Mouse (Mus musculus) liver, postnatal 0 days (tissue): ENCODE results near the gene Zfp213. TPM values are rescaled to one million over a fixed set of nuclear protein-coding genes. Genes with fewer than 3 reads are reported as not detected.
"Not testable (repeated sequence)": the region's sequence is repeated elsewhere in the genome, so short reads cannot be mapped to it uniquely, and the experiment has no call there.

ENCODE experiments used
- ATAC-seq: fragments of 200-750 bp; cut with Nextera tagmentation; 2 replicates; pipeline ENCODE4 v1.8.0; 2017; ENCODE audit warnings: mild to moderate bottlenecking, moderate library complexity
- DNase-seq: peaks from one replicate; pipeline ENCODE4 v3.0.0-alpha.2; 2016
- H3K27ac ChIP-seq: fragments of 300-500 bp; sonication (generic); 2 replicates; pipeline ENCODE4 v1.5.1; 2014; ENCODE audit warnings: antibody characterized with exemption, moderate library complexity, mild to moderate bottlenecking, low read depth
- H3K27me3 ChIP-seq: fragments of 300-500 bp; sonication (generic); 2 replicates; pipeline ENCODE4 v1.6.1; 2014; ENCODE audit warnings: low read length, control low read depth, mixed read lengths; ENCODE audit not compliant: insufficient read depth
- H3K36me3 ChIP-seq: fragments of 300-500 bp; sonication (generic); replicated peaks from 2 replicates; pipeline ENCODE4 v1.6.1; 2014; ENCODE audit warnings: mild to moderate bottlenecking, control low read depth, low read length, moderate library complexity, mixed read lengths; ENCODE audit not compliant: insufficient read depth
- H3K4me1 ChIP-seq: fragments of 300-500 bp; sonication (generic); 2 replicates; pipeline ENCODE4 v1.6.1; 2014; ENCODE audit warnings: antibody characterized with exemption, mild to moderate bottlenecking, control low read depth; ENCODE audit not compliant: insufficient read depth
- H3K4me2 ChIP-seq: fragments of 300-500 bp; sonication (generic); 2 replicates; pipeline ENCODE4 v1.6.1; 2014; ENCODE audit warnings: low read depth, mild to moderate bottlenecking, low read length, moderate library complexity, mixed read lengths
- H3K4me3 ChIP-seq: fragments of 300-500 bp; sonication (generic); 2 replicates; pipeline ENCODE4 v1.5.1; 2014; ENCODE audit warnings: low read depth, low read length
- H3K9ac ChIP-seq: fragments of 300-500 bp; sonication (generic); replicated peaks from 2 replicates; pipeline ENCODE4 v1.6.1; 2014; ENCODE audit warnings: mild to moderate bottlenecking, moderate library complexity
- H3K9me3 ChIP-seq: fragments of 300-500 bp; sonication (generic); 2 replicates; pipeline ENCODE4 v1.6.1; 2016; ENCODE audit warnings: mild to moderate bottlenecking, control low read depth, low read length, mixed read lengths
- CTCF ChIP-seq: sonication (generic); IDR thresholded peaks from 2 replicates; pipeline ENCODE4 v1.5.1; 2016; ENCODE audit warnings: antibody characterized with exemption, low read depth
- EP300 ChIP-seq: IDR thresholded peaks from 2 replicates; pipeline ENCODE4 v1.6.1; 2016; ENCODE audit warnings: antibody characterized with exemption, low read depth, mild to moderate bottlenecking
- WGBS: fragments of 180-500 bp; shearing (Covaris S2); extraction: QIAGEN DNeasy Blood & Tissue Kit; methylation state at CpG from one replicate; pipeline ENCODE4 v1.1.7; 2014; ENCODE audit not compliant: insufficient replicate concordance; 5-methylcytosine and 5-hydroxymethylcytosine counted together
- polyA plus RNA-seq: library from polyadenylated mRNA; unstranded; fragments of >200 nt; fragmentation: Nextera tagmentation; extraction: Ambion mirVana; gene quantifications from 2 replicates; pipeline ENCODE4 v1.2.1, GENCODE M21; 2015

Gene Zfp213
- polyA plus RNA-seq, 1 experiment from 2014 or later, result 5.5 TPM

DNA sequence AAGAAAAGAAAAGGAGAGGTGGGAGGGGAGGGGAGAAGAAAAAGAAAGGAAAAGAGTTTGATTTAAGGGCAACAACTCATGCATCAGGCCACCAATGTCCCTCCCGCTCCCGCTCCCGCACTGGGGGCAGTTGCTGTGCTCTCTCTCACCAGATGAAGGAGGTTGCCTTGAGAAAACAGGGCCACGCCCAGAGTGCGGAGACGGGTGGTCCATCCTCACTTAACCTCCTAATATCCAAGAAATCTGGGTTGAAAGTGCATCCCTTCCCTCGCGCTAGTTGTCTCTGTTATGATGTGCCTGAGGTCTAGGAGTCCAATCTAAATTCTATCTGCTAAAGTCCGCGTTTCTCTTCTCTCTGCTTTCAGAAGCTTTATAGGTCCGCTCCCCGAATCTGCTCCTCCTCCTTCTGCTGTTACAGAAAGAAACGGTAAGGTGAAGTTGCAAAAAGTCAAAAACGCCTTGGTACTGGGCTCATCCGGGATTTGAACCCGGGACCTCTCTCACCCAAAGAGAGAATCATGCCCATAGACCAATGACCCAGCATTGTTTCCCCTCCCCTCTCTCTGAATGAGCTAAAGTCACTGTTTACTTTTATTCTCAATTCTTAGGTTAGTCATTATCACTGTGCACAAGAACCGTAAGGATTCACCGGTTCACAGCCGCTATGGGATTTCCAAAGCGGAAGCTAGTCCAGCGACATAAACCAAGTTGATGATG is 25.6 kb downstream of the Zfp213 start:
- H3K4me3 ChIP-seq, result peak overlapping the region; percentile 37
- peaks cover 19% of the 10 kb centered on the region for H3K4me1 ChIP-seq
- 11% methylated on average over 21 of the region's 21 CpGs for WGBS
- H3K9ac ChIP-seq, result 0 out of 2 replicates have a peak overlapping the region, but pooled peaks have one; percentile 21
- 0 out of 2 replicates have a peak, but pooled peaks cover 12% of the 10 kb centered on the region for H3K27me3 ChIP-seq
- no peak overlapping the region for H3K27ac ChIP-seq
- peak overlapping the region; percentile 71 for H3K4me2 ChIP-seq
- DNase-seq, result no peak
- H3K9me3 ChIP-seq, result no peaks in the 10 kb centered on the region
- no peak for TF ChIP-seq CTCF
- H3K36me3 ChIP-seq, result no peaks in the 10 kb centered on the region
- no peak for ATAC-seq

DNA sequence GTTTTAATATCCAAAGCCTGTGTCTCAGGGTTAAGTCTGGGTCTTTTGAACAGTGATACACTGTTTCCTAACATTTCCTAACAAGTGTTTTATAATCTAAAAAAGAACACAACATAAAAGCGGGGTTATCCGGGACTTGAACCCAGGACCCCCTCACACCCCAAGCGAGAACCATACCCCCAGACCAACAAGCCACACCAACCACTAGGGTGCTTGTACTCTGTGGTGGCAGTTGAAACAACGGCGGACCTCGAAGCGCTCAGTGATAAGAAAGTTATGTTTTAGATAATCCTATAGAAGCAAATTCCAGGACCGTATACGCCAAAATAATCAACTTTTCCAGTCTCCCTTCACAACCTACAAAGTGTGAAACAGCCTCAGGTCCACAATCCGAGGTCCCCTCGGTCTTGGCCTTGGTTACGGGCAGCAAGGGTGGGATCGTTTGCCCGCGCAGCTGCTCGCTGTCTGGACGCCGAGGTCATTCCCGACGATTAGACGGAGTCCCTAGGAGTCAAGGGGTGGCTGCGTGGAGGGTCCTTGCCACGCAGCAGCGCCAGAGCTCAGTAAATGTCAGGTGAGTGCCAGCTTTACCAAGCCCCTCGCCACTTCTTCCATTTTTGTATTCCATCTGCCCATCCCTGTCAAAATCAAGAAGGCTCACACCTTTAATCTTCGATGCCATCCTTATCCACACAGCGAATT is 26.3 kb downstream of the Zfp213 start:
- no peaks in the 10 kb centered on the region for H3K9me3 ChIP-seq
- H3K9ac ChIP-seq, result peak overlapping the region; percentile 21; the same call in 1 of the 2 replicates
- TF ChIP-seq EP300, result no peak
- TF ChIP-seq CTCF, result no peak
- H3K4me1 ChIP-seq, result peaks cover 16% of the 10 kb centered on the region
- 5% methylated on average over 27 of the region's 27 CpGs for WGBS
- ATAC-seq (no peak), DNase-seq (no peak)
- H3K4me2 ChIP-seq, result peak overlapping the region; percentile 71
- H3K4me3 ChIP-seq, result peak overlapping the region; percentile 37
- 0 out of 2 replicates have a peak, but pooled peaks cover 12% of the 10 kb centered on the region for H3K27me3 ChIP-seq
- H3K36me3 ChIP-seq, result no peaks in the 10 kb centered on the region
- H3K27ac ChIP-seq, result no peak overlapping the region

DNA sequence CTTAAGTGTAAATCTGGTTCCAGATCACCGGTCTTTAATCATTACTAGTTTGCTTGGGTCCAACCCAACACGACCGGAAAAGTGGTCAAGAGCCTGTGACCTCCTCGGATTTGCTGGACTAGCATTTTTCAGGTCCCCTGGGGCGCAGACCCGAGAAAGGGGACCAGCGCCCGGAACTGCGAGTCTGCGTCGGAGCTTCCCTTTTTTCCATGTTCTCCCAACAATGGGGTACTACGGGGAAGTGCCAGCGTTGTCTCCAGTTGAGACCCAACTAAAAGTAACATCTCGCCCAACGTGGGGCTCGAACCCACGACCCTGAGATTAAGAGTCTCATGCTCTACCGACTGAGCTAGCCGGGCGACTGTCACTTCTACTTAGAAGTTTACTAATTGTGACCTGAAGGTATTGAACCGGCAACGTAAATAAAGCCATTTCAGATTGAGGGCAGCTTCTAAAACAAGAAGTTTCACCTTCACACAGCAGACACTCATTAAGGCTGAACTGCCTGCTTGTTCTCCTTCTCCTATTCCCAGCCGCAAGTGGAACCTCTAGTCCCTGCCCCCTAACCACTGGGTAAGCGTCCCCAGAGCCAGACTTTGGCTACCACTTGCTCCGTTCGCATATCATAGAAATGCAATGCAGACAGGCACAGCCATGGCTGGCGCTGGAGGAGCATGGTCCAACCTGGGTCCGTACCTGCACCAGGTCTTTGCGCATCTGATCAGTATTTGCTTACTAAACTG is 28.8 kb downstream of the Zfp213 start:
- H3K4me2 ChIP-seq, result peak overlapping the region; percentile 57
- peak; percentile 63 for ATAC-seq
- 0 out of 2 replicates have a peak, but pooled peaks cover 12% of the 10 kb centered on the region for H3K27me3 ChIP-seq
- H3K27ac ChIP-seq, H3K36me3 ChIP-seq, H3K9me3 ChIP-seq, DNase-seq, H3K9ac ChIP-seq: not testable (repeated sequence)
- peak overlapping the region; percentile 11; the same call in 1 of the 2 replicates for H3K4me3 ChIP-seq
- under 1% methylated on average over 15 of the region's 29 CpGs for WGBS
- H3K4me1 ChIP-seq, result peaks cover 14% of the 10 kb centered on the region

DNA sequence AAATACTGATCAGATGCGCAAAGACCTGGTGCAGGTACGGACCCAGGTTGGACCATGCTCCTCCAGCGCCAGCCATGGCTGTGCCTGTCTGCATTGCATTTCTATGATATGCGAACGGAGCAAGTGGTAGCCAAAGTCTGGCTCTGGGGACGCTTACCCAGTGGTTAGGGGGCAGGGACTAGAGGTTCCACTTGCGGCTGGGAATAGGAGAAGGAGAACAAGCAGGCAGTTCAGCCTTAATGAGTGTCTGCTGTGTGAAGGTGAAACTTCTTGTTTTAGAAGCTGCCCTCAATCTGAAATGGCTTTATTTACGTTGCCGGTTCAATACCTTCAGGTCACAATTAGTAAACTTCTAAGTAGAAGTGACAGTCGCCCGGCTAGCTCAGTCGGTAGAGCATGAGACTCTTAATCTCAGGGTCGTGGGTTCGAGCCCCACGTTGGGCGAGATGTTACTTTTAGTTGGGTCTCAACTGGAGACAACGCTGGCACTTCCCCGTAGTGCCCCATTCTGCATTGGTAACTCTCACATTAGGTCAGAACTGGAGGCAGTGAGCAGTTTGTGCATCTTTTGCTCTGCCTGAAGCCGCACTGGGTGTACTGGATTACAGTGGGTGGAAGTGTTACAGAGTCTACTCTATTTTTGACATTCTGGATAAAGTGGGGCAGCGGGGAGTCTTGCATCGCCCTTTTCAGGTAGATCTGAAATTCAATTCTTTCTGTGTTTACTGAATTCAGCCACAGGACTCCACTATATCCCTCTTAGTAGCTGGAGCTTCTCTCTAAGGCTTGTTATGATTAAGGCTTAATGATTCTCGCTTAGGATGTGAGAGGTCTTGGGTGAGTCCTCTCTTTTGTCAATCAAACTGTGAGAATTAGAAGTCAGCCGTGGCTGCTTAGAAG is 30.2 kb downstream of the Zfp213 start:
- Histone ChIP-seq H3K4me3 (0 out of 2 replicates have a peak overlapping the region, but pooled peaks have one; percentile 8), H3K4me2 (peak overlapping the region; percentile 57), H3K4me1 (peaks cover 14% of the 10 kb centered on the region)
- H3K9ac ChIP-seq, DNase-seq, H3K27me3 ChIP-seq, H3K27ac ChIP-seq, H3K36me3 ChIP-seq, H3K9me3 ChIP-seq: not testable (repeated sequence)
- ATAC-seq, result peak; percentile 61
- WGBS, result 3% methylated on average over 9 of the region's 23 CpGs

DNA sequence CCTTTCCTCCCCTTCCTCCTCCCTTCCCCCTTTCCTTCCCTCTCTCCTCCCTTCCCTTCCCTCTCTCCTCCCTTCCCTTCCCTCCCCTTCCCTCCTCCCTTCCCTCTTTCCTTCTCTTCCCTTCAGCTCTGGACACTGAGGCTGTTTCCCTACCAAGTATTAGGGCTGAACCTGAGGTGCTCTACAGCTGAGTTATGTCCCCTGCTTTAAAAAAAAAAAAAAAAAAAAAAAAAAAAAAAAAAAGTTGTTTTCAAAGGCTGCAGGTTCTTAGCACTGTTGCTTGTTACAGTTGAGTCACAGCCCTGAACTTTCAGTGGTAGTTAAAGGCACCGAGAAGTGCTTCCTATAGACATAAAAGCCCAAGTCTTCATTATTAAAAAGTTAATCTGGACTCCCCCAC is 32.6 kb downstream of the Zfp213 start:
- not testable (repeated sequence) for H3K27me3 ChIP-seq, H3K9ac ChIP-seq, ATAC-seq, H3K4me2 ChIP-seq, H3K4me1 ChIP-seq, H3K9me3 ChIP-seq, H3K4me3 ChIP-seq, H3K27ac ChIP-seq, H3K36me3 ChIP-seq, DNase-seq
- WGBS, result 37% methylated on average over 1 of the region's 1 CpGs

DNA sequence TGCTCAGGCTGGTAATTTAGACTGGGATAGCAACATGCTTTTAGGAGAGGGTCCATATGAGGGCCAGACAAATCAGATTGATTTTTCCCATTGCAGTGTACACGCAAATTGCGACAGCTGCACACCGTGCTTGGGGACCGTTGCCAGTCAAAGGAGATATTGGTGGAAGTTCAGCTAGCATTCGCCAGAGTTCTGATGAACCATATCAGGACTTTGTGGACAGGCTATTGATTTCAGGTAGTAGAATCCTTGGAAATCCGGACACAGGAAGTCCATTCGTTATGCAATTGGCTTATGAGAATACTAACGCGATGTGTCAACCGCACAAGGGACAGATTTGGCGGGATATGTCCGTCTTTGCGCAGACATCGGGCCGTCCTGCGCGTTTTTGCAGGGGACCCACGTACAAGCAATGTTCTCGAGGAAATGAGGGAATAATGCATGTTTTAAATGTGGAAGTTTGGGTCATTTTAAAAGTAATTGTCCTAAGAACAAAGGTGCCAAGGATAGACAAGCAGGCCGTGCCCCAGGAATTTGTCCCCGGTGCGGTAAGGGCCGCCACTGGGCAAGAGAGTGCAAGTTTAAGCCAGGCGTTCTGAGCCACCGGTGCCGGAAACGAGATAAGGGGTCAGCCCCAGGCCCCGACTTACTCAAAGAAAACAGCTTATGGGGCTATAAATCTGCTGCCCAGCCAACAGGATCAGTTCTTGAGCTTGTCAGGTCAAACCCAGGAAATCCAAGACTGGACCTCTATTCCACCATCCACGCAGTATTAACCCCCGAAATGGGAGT is 40.9 kb downstream of the Zfp213 start:
- H3K36me3 ChIP-seq, DNase-seq, H3K27me3 ChIP-seq, H3K9me3 ChIP-seq, H3K4me2 ChIP-seq, H3K9ac ChIP-seq, H3K27ac ChIP-seq, H3K4me1 ChIP-seq, H3K4me3 ChIP-seq: not testable (repeated sequence)
- ATAC-seq, result 0 out of 2 replicates have a peak, but pooled peaks have one; percentile 50
- 53% methylated on average over 30 of the region's 30 CpGs for WGBS
